Mouse (Mus musculus): ENCODE data around the gene Smco3.

DNA sequence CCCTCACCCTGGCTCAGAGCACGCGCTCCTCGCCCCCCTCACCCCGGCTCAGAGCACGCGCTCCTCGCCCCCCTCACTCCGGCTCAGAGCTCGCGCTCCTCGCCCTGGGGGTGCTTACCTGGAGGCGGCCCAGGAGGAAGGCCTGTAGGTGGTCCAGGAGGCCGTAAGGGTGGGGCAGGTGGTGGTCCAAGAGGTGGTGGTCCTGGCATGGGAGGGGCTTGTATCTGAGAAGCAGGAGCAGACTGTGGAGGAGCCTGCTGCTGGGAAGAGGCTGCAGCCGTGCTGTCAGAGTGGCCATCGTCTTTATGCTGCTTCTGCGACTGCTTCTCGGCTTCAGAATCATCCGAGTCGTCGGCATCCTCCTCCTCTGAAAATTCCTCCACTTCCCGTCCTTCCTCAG lies 18.4 kb downstream of the Smco3 start:
- TF ChIP-seq CTCF (IDR thresholded peaks at IDR 0.05; ENCODE audit: insufficient read depth, low read depth, low read length), result no peak
- no peak for TF ChIP-seq POLR2A (IDR thresholded peaks at IDR 0.05; ENCODE audit: insufficient read depth, low read depth, low read length)
